Mouse (Mus musculus): ENCODE measurements around the gene Notum.

The Notum gene

GRCm38 (mm10) chr11:120633520-120634343 is 27.2 kb downstream of the Notum start, which contains the start of gene Mafg:
Gene Mafg (minus strand): TSS chr11:120633600.
- DNase-seq (ENCODE audit: low read depth, low spot score): peak; percentile 89

- DNase-seq (ENCODE audit: low read depth, low spot score): no peak
Measured at GRCm38 (mm10) chr11:120632559-120633519, 28.1 kb downstream of the Notum start.

GRCm38 (mm10) chr11:120631726-120632448 is 29.1 kb downstream of the Notum start:
- DNase-seq (ENCODE audit: low read depth, low spot score): no peak

GRCm38 (mm10) chr11:120630881-120631725 is 29.9 kb downstream of the Notum start:
- no peak for DNase-seq (ENCODE audit: low read depth, low spot score)

GRCm38 (mm10) chr11:120630401-120630871 is 30.5 kb downstream of the Notum start:
- DNase-seq (ENCODE audit: low read depth, low spot score): no peak

GRCm38 (mm10) chr11:120629911-120630310 is 31.1 kb downstream of the Notum start:
- no peak for DNase-seq (ENCODE audit: low read depth, low spot score)

GRCm38 (mm10) chr11:120629341-120629730 is 31.6 kb downstream of the Notum start:
- DNase-seq (ENCODE audit: low read depth, low spot score): no peak

GRCm38 (mm10) chr11:120628601-120629340 is 32.2 kb downstream of the Notum start:
- DNase-seq (ENCODE audit: low read depth, low spot score): no peak

- no peak for DNase-seq (ENCODE audit: low read depth, low spot score)
Measured at GRCm38 (mm10) chr11:120627468-120628300, 33.3 kb downstream of the Notum start.

- no peak for DNase-seq (ENCODE audit: low read depth, low spot score)
Measured at GRCm38 (mm10) chr11:120626785-120627467, 34.0 kb downstream of the Notum start.

GRCm38 (mm10) chr11:120625152-120625775 is 35.7 kb downstream of the Notum start, which contains the start of gene Sirt7:
Gene Sirt7 (minus strand): TSS chr11:120625240.
- DNase-seq (ENCODE audit: low read depth, low spot score): no peak

GRCm38 (mm10) chr11:120624680-120625111 is 36.3 kb downstream of the Notum start:
- peak; percentile 79 for DNase-seq (ENCODE audit: low read depth, low spot score)

- no peak for DNase-seq (ENCODE audit: low read depth, low spot score)
Measured at GRCm38 (mm10) chr11:120623961-120624679, 36.9 kb downstream of the Notum start.

- no peak for DNase-seq (ENCODE audit: low read depth, low spot score)
Measured at GRCm38 (mm10) chr11:120622805-120623204, 38.2 kb downstream of the Notum start.

- DNase-seq (ENCODE audit: low read depth, low spot score): no peak
Measured at GRCm38 (mm10) chr11:120620195-120620594, 40.8 kb downstream of the Notum start.

GRCm38 (mm10) chr11:120618619-120619535 is 42.1 kb downstream of the Notum start:
- DNase-seq (ENCODE audit: low read depth, low spot score): no peak

Data from telencephalon, adult 2 months (tissue).